Mouse (Mus musculus) cerebellum, postnatal 25 days (tissue): ENCODE data around the gene Aarsd1.
"Not testable (repeated sequence)": the region's sequence is repeated elsewhere in the genome, so short reads cannot be mapped to it uniquely, and the experiment has no call there.

Source experiments
- DNase-seq, 2 experiments: peaks; one replicate each; pipeline ENCODE4 v3.0.0; 2021; ENCODE audit warnings: mixed read lengths in 2 of 2

Aarsd1 gene

DNA sequence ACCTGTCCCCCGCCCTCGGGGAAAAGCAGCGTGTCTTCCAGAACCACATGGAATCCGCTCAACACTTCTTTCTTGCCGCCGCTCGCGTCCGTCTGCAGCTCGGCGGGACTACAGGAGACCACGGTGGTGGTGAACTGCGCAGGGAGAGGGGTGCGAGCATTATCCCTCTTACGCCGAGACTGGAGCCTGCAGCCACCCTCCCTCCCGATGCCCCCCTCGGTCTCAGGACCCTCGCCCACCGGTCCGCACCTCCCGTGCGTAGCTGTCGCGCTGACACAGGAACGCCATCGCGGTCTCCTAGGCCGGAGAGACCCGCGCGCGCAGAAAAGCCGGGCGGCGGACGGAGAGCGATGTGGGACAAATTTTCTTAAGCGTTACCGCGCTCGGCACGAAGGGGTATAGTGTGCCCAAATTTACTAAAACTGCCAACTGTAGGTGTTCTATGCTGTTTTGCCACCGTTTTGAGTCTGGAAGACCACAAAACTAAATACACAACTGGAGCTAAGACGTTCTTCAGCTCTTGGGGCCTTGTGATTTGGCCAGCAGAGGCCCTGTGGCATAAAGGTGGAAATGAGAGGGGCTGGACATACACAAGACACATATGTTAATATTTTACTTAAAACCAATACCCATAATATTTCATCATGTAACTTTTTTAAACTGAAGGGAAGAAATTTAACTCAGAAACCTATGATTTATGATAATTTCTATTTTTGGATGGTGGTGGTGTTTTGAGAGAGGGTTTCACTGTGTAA lies at the start of gene Aarsd1:
Gene Aarsd1 (minus strand): TSS at position 515 of the 755 bp plus-strand sequence.
- peak; percentile 96 to 97 for DNase-seq

DNA sequence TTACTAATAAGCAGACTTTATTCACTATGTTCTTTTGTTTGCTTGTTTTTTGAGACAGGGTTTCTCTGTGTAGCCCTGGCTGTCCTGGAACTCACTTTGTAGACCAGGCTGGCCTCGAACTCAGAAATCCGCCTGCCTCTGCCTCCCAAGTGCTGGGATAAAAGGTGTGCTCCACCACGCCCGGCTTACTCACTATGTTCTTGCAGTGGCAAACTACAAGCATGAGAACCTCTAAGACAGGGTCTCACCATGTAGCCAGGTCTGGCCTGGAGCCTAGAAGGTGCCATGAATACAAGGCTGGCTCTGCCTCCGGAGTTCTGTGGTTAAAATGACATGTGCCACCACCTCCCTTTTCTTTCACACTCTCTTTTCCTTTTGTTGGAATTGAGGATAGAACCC lies 49.1 kb upstream of the Aarsd1 start:
- not testable (repeated sequence) for DNase-seq

DNA sequence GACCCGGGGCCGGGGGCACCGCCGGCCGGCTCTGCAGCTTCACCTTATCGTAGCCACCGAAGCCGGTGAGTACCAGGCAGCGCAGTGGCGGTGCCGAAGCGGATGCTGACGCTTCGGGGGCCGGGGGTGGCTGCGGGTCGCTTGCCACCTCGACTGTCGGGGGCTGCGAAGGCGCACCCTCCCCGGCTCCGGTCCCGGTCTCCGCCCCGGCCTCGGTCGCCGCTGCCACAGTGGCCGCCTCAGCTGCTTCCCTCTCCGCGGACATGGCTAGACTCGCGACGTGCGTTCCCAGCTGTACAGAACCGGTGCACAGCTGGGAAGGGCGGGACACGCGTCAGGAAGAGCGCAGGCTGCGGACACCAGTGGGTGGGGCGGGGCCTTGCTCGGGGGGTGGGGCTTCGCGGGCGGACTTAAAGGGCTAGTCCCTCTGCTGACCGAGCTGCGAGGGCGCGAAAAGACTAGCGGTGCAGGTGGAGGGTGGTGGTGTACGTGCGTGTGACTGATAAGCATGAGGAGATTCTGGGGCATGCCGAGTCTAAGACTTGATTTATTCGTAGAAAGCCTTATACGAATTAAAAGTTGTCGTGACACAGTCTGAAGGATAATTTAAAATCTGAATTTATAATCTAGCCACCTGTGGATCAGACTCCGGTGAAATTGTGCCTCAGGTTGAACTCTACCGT lies 48.6 kb upstream of the Aarsd1 start, which contains the start of gene Vat1:
Gene Vat1 (minus strand): TSS at position 362 of the 683 bp plus-strand sequence.
- DNase-seq, result peak; percentile 69 to 84

DNA sequence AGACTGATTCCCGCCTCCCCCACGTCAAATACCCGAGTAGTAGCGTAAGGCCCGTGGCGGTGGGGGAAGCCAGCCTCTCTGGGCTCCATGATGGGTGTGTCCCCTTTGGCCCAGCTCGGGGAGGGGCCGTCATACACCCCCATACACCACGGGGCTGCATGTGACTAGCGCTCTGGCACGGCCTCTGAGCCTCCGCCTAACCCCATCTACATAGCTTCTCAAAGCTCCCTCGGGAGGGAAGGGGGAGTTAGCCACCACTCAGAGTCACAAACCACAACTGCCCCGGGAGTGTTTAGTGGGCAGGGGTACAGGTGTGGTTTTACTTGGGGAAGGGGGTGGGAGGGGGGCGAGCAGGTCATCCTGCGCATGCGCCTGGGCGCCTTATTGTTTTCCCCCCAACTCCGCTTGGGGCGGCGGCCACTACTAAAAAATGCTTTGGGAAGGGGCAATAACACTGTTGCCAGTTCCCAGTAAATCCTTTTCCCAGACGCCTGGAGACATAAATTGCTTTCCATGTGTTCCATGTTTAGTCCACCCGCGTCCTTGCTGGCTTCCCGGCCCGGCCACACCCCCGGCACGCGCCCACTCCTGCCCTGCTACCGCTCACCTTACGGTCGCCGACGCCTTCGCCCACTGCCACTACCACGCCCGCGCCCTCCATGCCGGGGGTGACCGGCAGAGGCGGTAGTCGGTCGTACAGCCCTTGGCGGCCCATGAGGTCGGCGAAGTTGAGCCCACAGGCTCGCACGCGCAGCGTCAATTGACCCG lies 47.9 kb upstream of the Aarsd1 start:
- peak in 1 of 2 experiments; percentile 43 for DNase-seq

DNA sequence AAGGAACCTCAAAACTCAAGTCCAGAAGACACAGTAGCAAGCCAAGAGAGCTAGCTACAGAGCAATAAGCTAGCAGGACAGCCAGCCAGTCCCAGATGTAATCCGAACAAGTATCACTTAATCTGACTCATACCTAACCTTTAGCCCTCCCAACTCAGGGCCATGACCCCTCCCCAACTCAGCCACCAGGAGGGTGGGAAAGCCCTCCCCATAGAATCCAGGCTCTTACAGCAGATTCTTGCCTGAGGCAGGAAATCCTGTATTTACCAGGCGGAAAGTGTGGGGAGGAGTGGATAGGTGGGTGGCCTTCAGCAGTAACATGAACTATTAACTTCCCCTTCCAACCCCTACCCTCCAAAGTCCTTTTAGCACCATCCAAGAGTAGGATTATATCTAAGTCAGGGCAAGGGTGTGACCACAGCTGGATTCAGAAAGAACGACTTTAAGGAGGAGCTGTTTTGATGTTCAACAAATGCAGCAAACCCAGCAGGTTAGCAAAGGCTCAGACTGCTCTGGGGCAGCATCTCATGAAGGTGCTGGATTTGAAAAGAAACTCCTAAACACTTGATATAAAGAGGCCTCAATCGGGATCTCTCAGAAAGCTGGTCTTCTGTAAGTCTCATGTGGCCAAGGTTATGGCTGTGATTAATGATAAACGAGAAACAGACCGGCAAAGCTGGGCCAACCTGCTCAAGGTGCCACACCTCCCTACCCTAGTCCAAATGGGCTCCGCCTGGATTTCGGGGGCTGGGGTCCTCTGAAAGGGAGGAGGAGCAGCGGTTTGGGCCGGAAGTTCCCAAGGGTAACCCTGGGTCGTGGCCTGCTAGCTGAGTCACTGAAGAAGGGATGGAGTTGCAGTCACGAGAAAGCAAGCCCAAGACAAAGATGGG lies 47.0 kb upstream of the Aarsd1 start, which contains the start of gene Rnd2:
Gene Rnd2 (plus strand): TSS at position 789 of the 890 bp plus-strand sequence.
- no peak for DNase-seq

DNA sequence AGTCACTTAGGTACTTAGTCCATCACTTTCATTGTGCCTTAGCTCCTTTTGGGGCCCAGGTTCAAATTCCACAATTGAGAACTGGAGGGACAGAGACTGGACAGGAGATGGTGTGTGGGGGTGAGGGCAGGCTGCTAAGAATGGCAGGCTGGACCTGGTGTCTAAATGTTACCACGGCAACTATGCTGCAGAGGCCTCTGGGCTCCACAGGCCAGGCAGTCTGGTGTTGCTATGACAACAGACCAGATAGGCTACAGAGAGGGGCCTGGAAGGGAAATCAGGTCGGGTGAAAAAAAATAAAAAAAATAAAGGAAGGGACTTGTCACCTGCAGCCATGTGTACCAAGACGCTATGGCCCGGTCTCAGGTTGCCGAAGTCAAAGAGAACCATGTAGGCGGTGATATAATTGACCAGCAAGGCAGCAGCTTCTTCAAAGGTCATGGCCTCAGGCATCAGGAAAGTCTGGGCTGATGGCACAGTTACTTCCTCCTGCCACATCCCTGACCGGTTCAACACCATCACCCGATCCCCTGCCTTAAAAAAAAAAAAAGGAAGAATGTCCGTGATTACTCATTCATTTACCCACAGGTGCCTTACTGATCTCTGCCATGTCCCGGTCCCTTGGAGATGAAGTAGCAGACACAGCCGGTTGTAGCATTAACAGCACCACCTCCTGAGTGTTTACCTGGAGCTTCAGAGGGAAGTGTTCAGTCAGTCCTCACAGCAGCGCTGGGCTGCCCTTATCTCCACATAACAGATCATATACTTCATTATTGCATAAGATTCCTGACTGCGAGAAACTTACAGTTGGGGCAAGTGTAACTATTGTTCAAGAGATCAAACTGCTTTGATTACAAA lies 45.4 kb upstream of the Aarsd1 start:
- DNase-seq, result no peak

DNA sequence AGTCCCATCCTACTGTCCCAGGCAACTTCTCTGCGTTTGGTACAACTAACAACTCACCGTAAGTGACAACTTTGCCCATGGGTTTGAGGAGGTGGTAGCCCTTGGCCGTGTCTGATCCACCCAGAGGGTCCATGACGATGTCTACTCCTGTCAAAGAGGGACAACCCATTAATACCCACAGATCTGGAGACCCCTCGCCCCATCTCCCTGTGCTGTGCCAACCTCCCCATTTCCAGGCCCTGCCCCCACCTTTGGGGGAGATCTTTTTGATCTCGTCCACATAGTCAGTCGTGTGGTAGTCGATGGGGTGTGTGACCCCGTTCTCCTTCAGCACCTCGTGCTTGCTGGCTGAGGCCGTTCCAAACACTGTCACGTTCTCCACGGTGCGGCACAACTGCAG lies 44.7 kb upstream of the Aarsd1 start:
- DNase-seq, result no peak

DNA sequence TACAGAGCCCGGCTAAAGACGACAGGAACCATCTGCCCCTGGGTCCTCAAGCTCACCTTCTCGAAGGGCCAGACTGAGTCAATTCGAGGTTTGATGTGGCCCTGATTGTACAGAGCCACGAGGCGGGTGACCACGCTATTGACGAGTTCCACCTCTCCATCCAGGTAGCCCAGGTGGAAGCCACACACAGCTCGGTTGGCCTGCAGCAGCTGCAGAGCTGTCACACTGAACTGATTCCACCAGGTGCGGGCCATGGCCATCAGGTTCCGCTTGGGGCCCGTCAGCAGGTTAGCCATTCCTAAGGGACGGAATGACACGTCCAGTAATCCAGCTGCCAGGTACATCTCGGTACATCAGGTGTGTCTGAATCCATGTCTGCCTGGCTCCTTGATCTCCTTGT lies 42.9 kb upstream of the Aarsd1 start:
- no peak for DNase-seq

DNA sequence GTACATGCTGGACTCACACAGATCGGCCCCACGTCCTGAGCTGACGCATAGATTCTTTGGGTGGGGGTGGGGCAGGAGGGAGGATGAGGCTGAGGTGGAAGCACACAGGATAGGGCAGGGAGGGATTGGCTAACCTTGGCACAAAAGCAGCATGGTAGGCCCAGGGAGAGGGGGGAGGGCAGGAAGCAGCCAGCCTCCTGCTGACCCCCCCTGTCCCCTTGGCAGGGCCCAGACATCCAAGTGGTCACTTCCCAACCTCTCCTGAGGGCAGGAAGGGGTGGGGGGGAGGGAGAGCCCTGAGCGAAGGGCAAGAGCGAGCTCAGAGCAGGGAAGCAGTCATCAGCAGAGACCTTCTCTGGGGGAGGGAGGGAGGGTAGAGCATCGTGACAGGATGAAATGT lies 42.3 kb upstream of the Aarsd1 start:
- no peak for DNase-seq

DNA sequence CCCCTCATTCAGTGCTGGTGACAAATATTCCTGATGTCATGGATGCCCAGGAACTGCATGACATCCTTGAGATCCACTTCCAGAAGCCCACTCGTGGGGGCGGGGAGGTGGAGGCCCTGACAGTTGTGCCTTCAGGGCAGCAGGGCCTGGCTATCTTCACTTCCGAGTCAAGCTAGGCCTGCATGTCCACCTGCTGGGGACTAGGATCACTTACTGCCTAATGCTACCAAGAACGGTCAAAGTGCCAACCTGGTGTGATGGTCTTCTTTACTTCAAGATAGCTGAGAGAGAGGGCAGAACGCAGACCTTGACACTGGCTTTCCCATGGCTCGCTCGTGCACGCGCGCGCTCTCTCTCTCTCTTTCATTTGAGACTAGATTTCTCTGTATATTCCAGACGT lies 40.8 kb upstream of the Aarsd1 start:
- DNase-seq, result no peak

DNA sequence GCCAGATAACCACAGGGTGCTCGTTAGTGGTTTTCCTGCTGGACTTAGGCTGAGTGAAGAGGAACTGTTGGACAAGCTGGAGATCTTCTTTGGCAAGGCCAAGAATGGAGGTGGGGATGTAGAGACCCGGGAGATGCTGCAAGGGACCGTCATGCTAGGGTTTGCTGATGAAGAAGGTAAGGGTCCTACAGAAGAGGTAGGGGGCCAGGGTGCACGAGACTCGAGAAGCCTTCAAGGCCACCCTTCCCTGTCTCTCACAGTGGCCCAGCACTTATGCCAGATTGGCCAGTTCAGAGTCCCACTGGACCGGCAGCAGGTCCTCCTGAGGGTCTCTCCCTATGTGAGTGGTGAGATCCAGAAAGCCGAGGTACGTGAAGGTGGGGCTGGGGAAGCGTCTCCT lies 40.2 kb upstream of the Aarsd1 start:
- no peak for DNase-seq

DNA sequence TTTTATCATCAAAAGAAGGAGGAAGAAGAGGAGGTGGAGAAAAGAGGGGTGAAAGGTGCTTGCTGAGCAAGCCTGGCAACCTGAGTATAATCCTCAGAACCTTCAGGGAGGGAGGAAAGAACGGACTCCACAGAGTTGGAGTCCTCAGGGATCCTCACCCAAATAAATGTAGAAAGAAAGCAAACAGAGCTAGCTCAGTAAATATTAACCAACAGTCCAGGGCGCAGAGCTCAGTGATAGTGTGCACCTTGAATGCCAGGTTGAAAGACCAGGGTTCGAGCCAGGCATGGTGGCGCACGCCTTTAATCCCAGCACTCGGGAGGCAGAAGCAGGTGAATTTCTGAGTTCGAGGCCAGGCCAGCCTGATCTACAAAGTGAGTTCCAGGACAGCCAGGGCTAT lies 38.2 kb upstream of the Aarsd1 start:
- no peak for DNase-seq

DNA sequence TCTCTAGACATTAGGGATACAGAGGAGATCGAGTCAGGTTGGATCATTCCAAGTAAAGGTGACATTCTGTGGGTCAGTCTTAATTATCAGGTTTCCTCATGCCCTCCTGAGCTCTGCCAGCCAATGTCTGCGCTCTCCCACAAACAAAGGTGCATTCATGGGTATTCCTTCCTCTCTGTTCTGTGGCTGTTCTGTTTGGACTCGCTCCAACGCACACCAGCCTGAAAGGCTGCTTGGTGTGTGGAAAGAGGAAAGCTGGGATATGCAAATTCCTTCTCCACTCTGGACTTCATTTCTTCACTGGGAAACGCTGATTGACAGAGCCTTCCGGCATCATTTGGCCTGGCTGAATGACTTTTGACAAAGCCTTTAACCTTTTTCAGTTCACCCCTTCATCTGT lies 37.3 kb upstream of the Aarsd1 start:
- DNase-seq, result no peak

DNA sequence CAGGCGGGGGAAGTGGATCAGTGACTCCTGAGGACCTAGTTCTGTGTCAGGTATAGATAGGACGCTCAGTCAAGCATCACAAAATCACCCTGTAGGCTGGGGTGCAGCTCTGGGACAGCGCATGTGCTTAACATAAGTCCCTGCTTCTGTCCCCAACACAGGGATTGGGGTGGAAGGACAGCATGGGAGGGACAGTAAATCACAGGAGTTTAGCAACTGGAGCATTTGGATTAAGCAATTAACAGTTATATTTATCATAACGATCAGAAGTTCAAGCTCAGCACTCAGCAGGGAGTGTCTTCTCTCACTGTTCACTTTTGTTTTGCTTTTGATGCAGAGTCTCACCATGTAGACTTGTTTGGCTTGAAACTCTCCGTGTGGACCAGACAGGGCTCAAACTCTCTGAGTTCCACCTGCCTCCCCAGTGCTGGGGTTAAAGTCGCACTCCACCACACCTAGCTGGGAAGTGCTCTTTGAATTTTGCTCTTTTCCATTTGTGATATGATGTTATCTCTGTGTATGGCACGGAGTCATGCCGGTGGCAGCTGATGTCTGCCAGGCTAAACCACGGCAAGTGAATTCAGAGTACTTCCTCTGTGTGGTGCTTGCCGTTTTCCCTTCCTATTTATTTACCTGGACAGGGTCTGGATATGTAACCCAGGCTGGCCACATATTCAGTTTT lies 34.8 kb upstream of the Aarsd1 start:
- no peak for DNase-seq

DNA sequence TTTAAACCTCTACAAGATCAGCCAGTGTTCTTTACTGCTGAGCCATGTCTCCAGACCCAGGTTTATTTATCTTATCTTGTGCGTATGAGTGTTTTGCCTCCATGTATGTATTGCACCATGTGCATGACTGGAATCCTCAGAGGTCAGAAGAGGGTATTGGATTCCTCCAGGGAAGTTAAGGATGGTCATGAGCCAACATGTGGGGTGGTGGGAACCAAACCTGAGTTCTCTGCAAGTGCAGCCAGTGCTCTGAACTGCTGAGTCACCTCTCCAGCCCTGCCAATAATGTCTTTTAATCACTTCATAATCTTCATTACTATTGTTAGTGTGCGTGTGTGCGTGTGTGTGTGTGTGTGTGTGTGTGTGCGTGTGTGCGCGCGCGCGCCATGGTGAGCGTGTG lies 34.1 kb upstream of the Aarsd1 start:
- no peak for DNase-seq

DNA sequence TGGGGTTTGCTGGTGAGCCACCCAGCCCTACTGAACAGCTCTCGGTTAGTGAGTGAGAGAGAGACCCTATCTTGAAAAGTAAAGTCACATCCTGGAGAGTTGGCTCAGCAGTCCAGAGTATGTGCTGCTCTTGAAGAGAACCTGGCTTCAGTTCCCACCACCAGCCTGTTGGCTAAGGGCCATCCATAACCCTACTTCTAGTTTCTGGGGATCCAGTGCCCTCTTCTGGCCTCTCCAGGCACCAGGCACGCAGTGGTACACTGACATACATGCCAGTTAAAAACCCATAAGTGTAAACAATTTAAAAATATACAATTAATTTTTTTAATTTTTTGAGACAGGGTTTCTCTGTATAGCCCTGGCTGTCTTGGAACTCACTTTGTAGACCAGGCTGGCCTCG lies 33.0 kb upstream of the Aarsd1 start:
- DNase-seq, result no peak

DNA sequence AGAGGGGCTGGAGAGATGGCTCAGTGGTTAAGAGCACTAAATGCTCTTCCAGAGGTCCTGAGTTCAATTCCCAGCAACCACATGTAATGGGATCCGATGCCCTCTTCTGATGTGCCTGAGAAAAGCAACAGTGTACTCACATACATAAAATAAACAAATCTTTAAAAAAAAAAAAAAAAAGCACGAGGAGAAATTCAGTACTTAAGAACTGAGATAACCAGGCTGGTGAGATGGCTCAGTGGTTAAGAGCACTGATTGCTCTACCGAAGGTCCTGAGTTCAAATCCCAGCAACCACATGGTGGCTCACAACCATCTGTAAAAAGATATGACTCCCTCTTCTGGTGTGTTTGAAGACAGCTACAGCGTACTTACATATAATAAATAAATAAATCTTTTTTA lies 32.2 kb upstream of the Aarsd1 start:
- not testable (repeated sequence) for DNase-seq

DNA sequence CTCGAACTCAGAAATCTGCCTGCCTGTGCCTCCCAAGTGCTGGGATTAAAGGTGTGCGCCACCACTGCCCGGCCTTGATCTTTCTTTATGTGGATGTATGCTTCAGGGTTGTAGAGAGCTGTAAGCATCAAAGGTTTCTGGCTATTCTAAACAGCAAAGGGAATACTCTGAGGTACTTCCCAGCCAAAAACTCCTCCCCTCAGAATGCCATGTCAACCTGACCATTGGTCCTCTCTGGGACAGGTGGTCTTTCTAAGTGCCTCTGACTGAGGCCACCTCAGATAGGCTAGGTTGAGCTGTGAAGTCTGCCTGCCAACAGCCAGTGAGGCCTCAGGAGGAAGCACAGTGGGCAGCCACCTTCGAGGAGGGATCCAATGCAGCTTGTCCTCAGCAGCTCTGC lies 31.5 kb upstream of the Aarsd1 start:
- no peak for DNase-seq

DNA sequence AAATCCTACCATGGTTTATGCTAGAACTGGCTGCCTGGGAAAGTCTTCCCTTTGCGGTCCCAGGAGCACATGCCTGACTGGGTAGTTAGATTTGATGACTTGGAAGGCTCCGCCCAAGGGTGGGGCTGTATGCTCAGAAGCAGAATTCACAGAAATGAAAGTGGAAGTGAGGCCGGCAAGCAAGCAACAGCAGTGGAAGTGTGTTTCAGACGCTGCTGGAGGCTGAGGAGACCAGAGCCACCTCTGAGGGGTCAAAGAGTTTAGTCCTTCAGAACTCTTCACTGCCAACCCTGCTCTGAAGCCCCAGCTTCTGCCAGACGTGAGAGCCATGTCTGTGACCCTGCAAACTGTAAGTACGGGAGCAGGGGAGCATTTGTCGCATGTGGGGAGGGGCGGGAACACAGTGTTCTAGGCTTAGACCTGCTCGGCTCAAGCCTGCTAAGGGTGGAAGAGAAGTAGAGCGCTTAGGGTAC lies 30.9 kb upstream of the Aarsd1 start, which contains the start of gene Ifi35:
Gene Ifi35 (plus strand): TSS at position 134 of the 473 bp plus-strand sequence.
- DNase-seq, result no peak

DNA sequence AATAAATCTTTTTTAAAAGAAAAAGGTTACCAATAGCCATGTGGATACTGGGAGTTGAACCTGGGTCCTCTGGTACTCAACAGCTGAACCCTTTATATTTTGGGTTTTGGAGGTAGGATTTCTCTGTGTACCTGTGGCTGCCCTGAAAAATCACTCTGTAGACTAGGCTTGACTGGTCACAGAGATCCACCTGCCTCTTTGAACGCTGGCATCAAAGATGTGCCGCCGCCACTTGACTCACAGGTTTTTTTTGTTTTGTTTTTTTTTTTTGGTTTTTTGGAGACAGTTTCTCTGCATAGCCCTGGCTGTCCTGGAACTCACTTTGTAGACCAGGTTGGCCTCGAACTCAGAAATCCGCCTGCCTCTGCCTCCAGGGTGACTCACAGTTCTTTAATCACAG lies 30.4 kb upstream of the Aarsd1 start:
- DNase-seq, result no peak

DNA sequence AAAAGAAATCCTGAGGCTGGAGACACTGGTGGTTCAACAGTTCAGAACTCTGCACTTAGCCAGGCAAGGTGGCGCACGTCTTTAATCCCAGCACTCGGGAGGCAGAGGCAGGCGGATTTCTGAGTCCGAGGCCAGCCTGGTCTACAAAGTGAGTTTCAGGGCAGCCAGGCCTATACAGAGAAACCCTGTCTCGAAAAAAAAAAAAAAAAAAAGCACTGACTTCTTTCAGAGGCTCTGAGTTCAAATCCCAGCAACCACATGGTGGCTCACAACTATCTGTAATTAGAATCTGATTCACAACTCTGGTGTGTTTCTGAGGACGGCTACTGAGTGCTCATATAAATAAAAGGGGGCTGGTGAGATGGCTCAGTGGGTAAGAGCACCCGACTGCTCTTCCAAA lies 29.4 kb upstream of the Aarsd1 start:
- not testable (repeated sequence) for DNase-seq
